Mouse (Mus musculus): ENCODE data around the gene Scrg1. TPM values are rescaled to one million over a fixed set of nuclear protein-coding genes. Genes with fewer than 3 reads are reported as not detected.
"Not testable (repeated sequence)": the region's sequence is repeated elsewhere in the genome, so short reads cannot be mapped to it uniquely, and the experiment has no call there.

Gene Scrg1
- polyA plus RNA-seq, 1 experiment from 2014 or later: 15.6 TPM

- Histone ChIP-seq H3K4me1 (ENCODE audit: control insufficient read depth, insufficient read depth, low read length) (0 out of 2 replicates have a peak, but pooled peaks cover 3% of the 10 kb centered on the region), H3K4me2 (ENCODE audit: low read length) (no peak overlapping the region), H3K4me3 (ENCODE audit: low read depth, low read length) (no peak overlapping the region), H3K36me3 (ENCODE audit: control insufficient read depth, insufficient read depth, low read length) (no peaks in the 10 kb centered on the region), H3K27me3 (ENCODE audit: control insufficient read depth, insufficient read depth, low read depth, low read length) (no peaks in the 10 kb centered on the region), H3K27ac (ENCODE audit: low read length) (no peak overlapping the region), H3K9me3 (replicated peaks; ENCODE audit: control insufficient read depth, low read length, poor library complexity, severe bottlenecking) (no peaks in the 10 kb centered on the region), H3K9ac (ENCODE audit: low read depth, low read length) (no peak overlapping the region)
- 0 out of 2 replicates have a peak, but pooled peaks have one; percentile 22 for ATAC-seq
- WGBS: 4% methylated on average over 1 of the region's 1 CpGs
Observed at GRCm38 (mm10) chr8:57428566-57428965, 27.2 kb upstream of the Scrg1 start.

- no peaks in the 10 kb centered on the region for H3K9me3 ChIP-seq (replicated peaks; ENCODE audit: control insufficient read depth, low read length, poor library complexity, severe bottlenecking)
- 31% methylated on average over 18 of the region's 18 CpGs for WGBS
Observed at GRCm38 (mm10) chr8:57429166-57429887, 26.4 kb upstream of the Scrg1 start.

GRCm38 (mm10) chr8:57429888-57430274 lies 25.8 kb upstream of the Scrg1 start:
- H3K36me3 ChIP-seq (ENCODE audit: control insufficient read depth, insufficient read depth, low read length); H3K9me3 ChIP-seq (replicated peaks; ENCODE audit: control insufficient read depth, low read length, poor library complexity, severe bottlenecking); H3K27me3 ChIP-seq (ENCODE audit: control insufficient read depth, insufficient read depth, low read depth, low read length); H3K9ac ChIP-seq (ENCODE audit: low read depth, low read length); H3K27ac ChIP-seq (ENCODE audit: low read length); H3K4me2 ChIP-seq (ENCODE audit: low read length); H3K4me3 ChIP-seq (ENCODE audit: low read depth, low read length); H3K4me1 ChIP-seq (ENCODE audit: control insufficient read depth, insufficient read depth, low read length); ATAC-seq: not testable (repeated sequence)
- WGBS: 74% methylated on average over 5 of the region's 5 CpGs

More at GRCm38 (mm10) chr8:57429166-57429887, 26.4 kb upstream of the Scrg1 start:
- H3K9ac ChIP-seq (ENCODE audit: low read depth, low read length): 0 out of 2 replicates have a peak overlapping the region, but pooled peaks have one; percentile 3
- no peaks in the 10 kb centered on the region for H3K27me3 ChIP-seq (ENCODE audit: control insufficient read depth, insufficient read depth, low read depth, low read length)
- H3K27ac ChIP-seq (ENCODE audit: low read length): no peak overlapping the region
- H3K4me1 ChIP-seq (ENCODE audit: control insufficient read depth, insufficient read depth, low read length): 0 out of 2 replicates have a peak, but pooled peaks cover 3% of the 10 kb centered on the region
- H3K4me2 ChIP-seq (ENCODE audit: low read length): peak overlapping the region; percentile 37
- H3K36me3 ChIP-seq (ENCODE audit: control insufficient read depth, insufficient read depth, low read length): no peaks in the 10 kb centered on the region
- ATAC-seq: peak; percentile 72; the same call in 1 of the 2 replicates
- no peak overlapping the region for H3K4me3 ChIP-seq (ENCODE audit: low read depth, low read length)

- no peaks in the 10 kb centered on the region for H3K36me3 ChIP-seq (ENCODE audit: control insufficient read depth, insufficient read depth, low read length)
- 88% methylated on average over 11 of the region's 11 CpGs for WGBS
- no peak overlapping the region for H3K9ac ChIP-seq (ENCODE audit: low read depth, low read length)
- no peak overlapping the region for H3K4me3 ChIP-seq (ENCODE audit: low read depth, low read length)
- no peak overlapping the region for H3K27ac ChIP-seq (ENCODE audit: low read length)
- no peak overlapping the region for H3K4me2 ChIP-seq (ENCODE audit: low read length)
- 0 out of 2 replicates have a peak, but pooled peaks cover 3% of the 10 kb centered on the region for H3K4me1 ChIP-seq (ENCODE audit: control insufficient read depth, insufficient read depth, low read length)
- ATAC-seq: no peak
- no peaks in the 10 kb centered on the region for H3K27me3 ChIP-seq (ENCODE audit: control insufficient read depth, insufficient read depth, low read depth, low read length)
- H3K9me3 ChIP-seq (replicated peaks; ENCODE audit: control insufficient read depth, low read length, poor library complexity, severe bottlenecking): no peaks in the 10 kb centered on the region
Observed at GRCm38 (mm10) chr8:57430901-57431300, 24.8 kb upstream of the Scrg1 start.

- Histone ChIP-seq H3K4me1 (ENCODE audit: control insufficient read depth, insufficient read depth, low read length) (peaks cover 6% of the 10 kb centered on the region; the same call in 1 of the 2 replicates), H3K27me3 (ENCODE audit: control insufficient read depth, insufficient read depth, low read depth, low read length) (no peaks in the 10 kb centered on the region), H3K4me2 (ENCODE audit: low read length) (no peak overlapping the region), H3K36me3 (ENCODE audit: control insufficient read depth, insufficient read depth, low read length) (no peaks in the 10 kb centered on the region), H3K9me3 (replicated peaks; ENCODE audit: control insufficient read depth, low read length, poor library complexity, severe bottlenecking) (no peaks in the 10 kb centered on the region), H3K27ac (ENCODE audit: low read length) (no peak overlapping the region), H3K9ac (ENCODE audit: low read depth, low read length) (no peak overlapping the region), H3K4me3 (ENCODE audit: low read depth, low read length) (no peak overlapping the region)
- no peak for ATAC-seq
- 91% methylated on average over 5 of the region's 5 CpGs for WGBS
Observed at GRCm38 (mm10) chr8:57432802-57433201, 22.9 kb upstream of the Scrg1 start.

- no peak for ATAC-seq
- peaks cover 3% of the 10 kb centered on the region; the same call in 1 of the 2 replicates for H3K4me1 ChIP-seq (ENCODE audit: control insufficient read depth, insufficient read depth, low read length)
- H3K36me3 ChIP-seq (ENCODE audit: control insufficient read depth, insufficient read depth, low read length): no peaks in the 10 kb centered on the region
- H3K4me2 ChIP-seq (ENCODE audit: low read length): no peak overlapping the region
- no peak overlapping the region for H3K9ac ChIP-seq (ENCODE audit: low read depth, low read length)
- H3K9me3 ChIP-seq (replicated peaks; ENCODE audit: control insufficient read depth, low read length, poor library complexity, severe bottlenecking): no peaks in the 10 kb centered on the region
- H3K27me3 ChIP-seq (ENCODE audit: control insufficient read depth, insufficient read depth, low read depth, low read length): no peaks in the 10 kb centered on the region
- no peak overlapping the region for H3K27ac ChIP-seq (ENCODE audit: low read length)
- WGBS: 58% methylated on average over 18 of the region's 18 CpGs
- no peak overlapping the region for H3K4me3 ChIP-seq (ENCODE audit: low read depth, low read length)
Observed at GRCm38 (mm10) chr8:57435768-57436436, 19.8 kb upstream of the Scrg1 start.

DNA sequence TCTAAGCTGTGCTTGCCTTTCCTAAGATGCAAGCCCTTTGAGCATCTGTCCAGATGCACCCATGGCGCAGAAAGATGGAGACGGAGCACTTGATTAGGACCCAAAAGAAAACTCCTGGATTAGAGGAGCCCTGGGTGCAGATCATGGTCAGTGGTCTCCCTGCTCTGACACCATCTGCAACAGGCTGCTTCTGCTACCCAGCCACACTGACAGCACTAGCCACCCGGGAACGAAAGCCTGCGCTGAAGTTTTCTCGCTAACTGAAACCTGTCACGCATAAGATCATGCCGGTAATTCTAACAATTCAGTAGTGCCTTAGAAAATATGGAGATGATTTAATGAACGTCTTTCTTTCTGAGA lies 19.3 kb upstream of the Scrg1 start:
- Histone ChIP-seq H3K4me2 (ENCODE audit: low read length) (no peak overlapping the region), H3K9me3 (replicated peaks; ENCODE audit: control insufficient read depth, low read length, poor library complexity, severe bottlenecking) (no peaks in the 10 kb centered on the region), H3K4me3 (ENCODE audit: low read depth, low read length) (no peak overlapping the region), H3K36me3 (ENCODE audit: control insufficient read depth, insufficient read depth, low read length) (no peaks in the 10 kb centered on the region), H3K4me1 (ENCODE audit: control insufficient read depth, insufficient read depth, low read length) (peaks cover 3% of the 10 kb centered on the region; the same call in 1 of the 2 replicates), H3K9ac (ENCODE audit: low read depth, low read length) (no peak overlapping the region), H3K27me3 (ENCODE audit: control insufficient read depth, insufficient read depth, low read depth, low read length) (no peaks in the 10 kb centered on the region), H3K27ac (ENCODE audit: low read length) (no peak overlapping the region)
- 77% methylated on average over 9 of the region's 9 CpGs for WGBS
- no peak for ATAC-seq

GRCm38 (mm10) chr8:57441131-57441530 lies 14.6 kb upstream of the Scrg1 start:
- no peak overlapping the region for H3K27ac ChIP-seq (ENCODE audit: low read length)
- no peaks in the 10 kb centered on the region for H3K36me3 ChIP-seq (ENCODE audit: control insufficient read depth, insufficient read depth, low read length)
- no peaks in the 10 kb centered on the region for H3K27me3 ChIP-seq (ENCODE audit: control insufficient read depth, insufficient read depth, low read depth, low read length)
- H3K4me1 ChIP-seq (ENCODE audit: control insufficient read depth, insufficient read depth, low read length): peaks cover 3% of the 10 kb centered on the region; the same call in 1 of the 2 replicates
- no peaks in the 10 kb centered on the region for H3K9me3 ChIP-seq (replicated peaks; ENCODE audit: control insufficient read depth, low read length, poor library complexity, severe bottlenecking)
- no peak overlapping the region for H3K4me3 ChIP-seq (ENCODE audit: low read depth, low read length)
- 86% methylated on average over 4 of the region's 4 CpGs for WGBS
- no peak for ATAC-seq
- no peak overlapping the region for H3K4me2 ChIP-seq (ENCODE audit: low read length)
- H3K9ac ChIP-seq (ENCODE audit: low read depth, low read length): no peak overlapping the region

GRCm38 (mm10) chr8:57441556-57441955 lies 14.2 kb upstream of the Scrg1 start:
- H3K4me3 ChIP-seq (ENCODE audit: low read depth, low read length): no peak overlapping the region
- H3K36me3 ChIP-seq (ENCODE audit: control insufficient read depth, insufficient read depth, low read length): no peaks in the 10 kb centered on the region
- no peaks in the 10 kb centered on the region for H3K9me3 ChIP-seq (replicated peaks; ENCODE audit: control insufficient read depth, low read length, poor library complexity, severe bottlenecking)
- 82% methylated on average over 5 of the region's 5 CpGs for WGBS
- H3K27me3 ChIP-seq (ENCODE audit: control insufficient read depth, insufficient read depth, low read depth, low read length): no peaks in the 10 kb centered on the region
- H3K4me1 ChIP-seq (ENCODE audit: control insufficient read depth, insufficient read depth, low read length): no peaks in the 10 kb centered on the region
- no peak overlapping the region for H3K4me2 ChIP-seq (ENCODE audit: low read length)
- no peak overlapping the region for H3K9ac ChIP-seq (ENCODE audit: low read depth, low read length)
- ATAC-seq: no peak
- H3K27ac ChIP-seq (ENCODE audit: low read length): no peak overlapping the region

Measured in midbrain, embryonic 16.5 days (tissue).